Mouse (Mus musculus) stomach, embryonic 14.5 days (tissue): Measurements from ENCODE around the gene Unk. TPM values are rescaled to one million over a fixed set of nuclear protein-coding genes. Genes with fewer than 3 reads are reported as not detected.
A peak's percentile ranks its signal among the peaks of the same experiment; 100 is the strongest.
"Not testable (repeated sequence)": the region's sequence is repeated elsewhere in the genome, so short reads cannot be mapped to it uniquely, and the experiment has no call there.

Experiments
- ATAC-seq: fragments of 200-750 bp; cut with Nextera tagmentation; 2 replicates; pipeline ENCODE4 v1.8.0; 2017; ENCODE audit warnings: low read depth, moderate TSS enrichment; ENCODE audit not compliant: insufficient number of reproducible peaks, insufficient read depth, low FRiP score
- H3K27ac ChIP-seq: fragments of 300-500 bp; sonication (generic); 2 replicates; pipeline ENCODE4 v1.5.1; 2014; ENCODE audit warnings: mild to moderate bottlenecking, low read length, moderate library complexity, mixed read lengths
- H3K27me3 ChIP-seq: fragments of 300-500 bp; sonication (generic); 2 replicates; pipeline ENCODE4 v1.6.1; 2014; ENCODE audit warnings: low read length, control low read depth, mixed read lengths; ENCODE audit not compliant: control insufficient read depth, insufficient read depth
- H3K36me3 ChIP-seq: fragments of 300-500 bp; sonication (generic); 2 replicates; pipeline ENCODE4 v1.6.1; 2014; ENCODE audit warnings: mild to moderate bottlenecking, control low read depth, low read length, moderate library complexity, mixed read lengths; ENCODE audit not compliant: control insufficient read depth, insufficient read depth
- H3K4me1 ChIP-seq: fragments of 300-500 bp; sonication (generic); 2 replicates; pipeline ENCODE4 v1.6.1; 2014; ENCODE audit warnings: low read length, control low read depth, mixed read lengths; ENCODE audit not compliant: control insufficient read depth, insufficient read depth
- H3K4me2 ChIP-seq: fragments of 300-500 bp; sonication (generic); replicated peaks from 2 replicates; pipeline ENCODE4 v1.6.1; 2014; ENCODE audit warnings: low read depth, low read length, control low read depth
- H3K4me3 ChIP-seq: fragments of 300-500 bp; sonication (generic); 2 replicates; pipeline ENCODE4 v1.5.1; 2014; ENCODE audit warnings: low read depth, low read length, control low read depth
- H3K9ac ChIP-seq: fragments of 300-500 bp; sonication (generic); replicated peaks from 2 replicates; pipeline ENCODE4 v1.6.1; 2014; ENCODE audit warnings: low read depth, mild to moderate bottlenecking, control low read depth, low read length, moderate library complexity, mixed read lengths
- H3K9me3 ChIP-seq: fragments of 300-500 bp; sonication (generic); 2 replicates; pipeline ENCODE4 v1.6.1; 2016; ENCODE audit warnings: low read depth, low read length, control low read depth; ENCODE audit not compliant: control insufficient read depth
- WGBS: fragments of 180-500 bp; shearing (Covaris S2); extraction: QIAGEN DNeasy Blood & Tissue Kit; methylation state at CpG from one replicate; pipeline ENCODE4 v1.1.7; 2014; 5-methylcytosine and 5-hydroxymethylcytosine counted together
- polyA plus RNA-seq: library from polyadenylated mRNA; unstranded; fragments of >200 nt; fragmentation: Nextera tagmentation; extraction: Ambion mirVana; gene quantifications from 2 replicates; pipeline ENCODE4 v1.2.1, GENCODE M21; 2014

The Unk gene
- polyA plus RNA-seq, 1 experiment from 2014 or later, result 31.6 TPM

GRCm38 (mm10) chr11:116087194-116088130 lies 57.3 kb downstream of the Unk start:
- peak; percentile 78 for ATAC-seq

DNA sequence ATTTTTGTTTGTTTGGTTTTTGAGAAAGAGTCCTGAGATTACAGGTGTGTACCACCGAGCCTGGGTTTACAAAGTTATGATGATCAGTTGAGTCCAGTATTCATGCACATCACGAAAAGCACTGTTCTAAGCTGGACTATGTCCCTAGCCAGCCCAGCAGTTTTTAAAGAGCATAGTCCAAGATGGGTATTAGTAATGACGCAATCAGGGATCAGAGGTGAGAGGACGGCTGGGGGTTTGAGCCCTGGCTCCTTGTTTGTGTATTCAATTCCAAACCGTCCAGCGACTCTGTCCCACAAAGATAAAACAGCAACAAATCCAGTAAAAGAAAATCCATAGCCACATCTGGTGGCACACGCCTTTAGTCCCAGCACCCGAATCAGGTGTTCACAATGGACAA lies 58.1 kb downstream of the Unk start:
- Histone ChIP-seq H3K4me1 (peaks cover 9% of the 10 kb centered on the region; the same call in 1 of the 2 replicates), H3K4me3 (peak overlapping the region; percentile 43; the same call in 1 of the 2 replicates), H3K27me3 (no peaks in the 10 kb centered on the region), H3K27ac (peak overlapping the region; percentile 35; the same call in 1 of the 2 replicates), H3K36me3 (peaks cover 10% of the 10 kb centered on the region), H3K9ac (no peak overlapping the region), H3K4me2 (peak overlapping the region; percentile 48), H3K9me3 (no peaks in the 10 kb centered on the region)
- 74% methylated on average over 8 of the region's 8 CpGs for WGBS
- ATAC-seq, result no peak

More at GRCm38 (mm10) chr11:116087194-116088130, 57.3 kb downstream of the Unk start:
- Histone ChIP-seq H3K36me3 (peaks cover 14% of the 10 kb centered on the region), H3K9me3 (no peaks in the 10 kb centered on the region), H3K4me3 (peak overlapping the region; percentile 43), H3K4me1 (peaks cover 9% of the 10 kb centered on the region; the same call in 1 of the 2 replicates), H3K27ac (peak overlapping the region; percentile 35), H3K27me3 (no peaks in the 10 kb centered on the region), H3K4me2 (peak overlapping the region; percentile 48), H3K9ac (no peak overlapping the region)
- WGBS, result 3% methylated on average over 31 of the region's 31 CpGs

- no peak overlapping the region for H3K4me3 ChIP-seq
- WGBS, result 81% methylated on average over 11 of the region's 11 CpGs
- H3K9ac ChIP-seq, result no peak overlapping the region
- H3K4me1 ChIP-seq, result peaks cover 9% of the 10 kb centered on the region; the same call in 1 of the 2 replicates
- no peak for ATAC-seq
- no peaks in the 10 kb centered on the region for H3K9me3 ChIP-seq
- peaks cover 3% of the 10 kb centered on the region; the same call in 1 of the 2 replicates for H3K36me3 ChIP-seq
- no peaks in the 10 kb centered on the region for H3K27me3 ChIP-seq
- H3K4me2 ChIP-seq, result no peak overlapping the region
- H3K27ac ChIP-seq, result no peak overlapping the region
Measured at GRCm38 (mm10) chr11:116088741-116089394, 58.7 kb downstream of the Unk start.

- Histone ChIP-seq H3K27me3 (no peaks in the 10 kb centered on the region), H3K4me1 (peaks cover 9% of the 10 kb centered on the region; the same call in 1 of the 2 replicates), H3K4me2 (no peak overlapping the region), H3K27ac (no peak overlapping the region), H3K4me3 (no peak overlapping the region), H3K9ac (no peak overlapping the region), H3K9me3 (no peaks in the 10 kb centered on the region), H3K36me3 (no peaks in the 10 kb centered on the region; the same call in 1 of the 2 replicates)
- no peak for ATAC-seq
- WGBS, result 87% methylated on average over 6 of the region's 6 CpGs
Measured at GRCm38 (mm10) chr11:116089545-116089944, 59.4 kb downstream of the Unk start.

DNA sequence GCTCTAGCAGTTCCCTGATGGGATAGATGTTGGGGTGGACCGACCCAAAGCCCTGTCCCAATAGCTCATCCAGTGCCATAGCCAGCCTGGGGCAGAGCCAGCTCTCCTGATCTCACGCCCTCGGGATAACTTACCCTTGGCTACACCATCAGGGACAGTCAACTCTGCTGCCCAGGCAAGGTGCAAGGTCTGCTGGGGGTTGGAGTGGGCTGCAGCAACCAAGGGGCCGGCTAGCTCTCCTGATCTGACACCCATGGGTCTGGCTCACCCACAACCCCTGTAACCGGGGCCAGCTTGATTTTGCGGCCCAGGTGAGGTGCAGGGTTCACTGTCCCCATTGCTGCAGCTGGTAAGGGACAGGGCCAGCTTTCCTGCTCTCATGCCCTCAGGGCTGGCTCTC lies 61.5 kb downstream of the Unk start:
- Histone ChIP-seq H3K4me2 (no peak overlapping the region), H3K27me3 (no peaks in the 10 kb centered on the region), H3K4me1 (peaks cover 4% of the 10 kb centered on the region; the same call in 1 of the 2 replicates), H3K36me3 (no peaks in the 10 kb centered on the region), H3K9ac (no peak overlapping the region), H3K27ac (no peak overlapping the region), H3K9me3 (no peaks in the 10 kb centered on the region), H3K4me3 (no peak overlapping the region)
- WGBS, result 89% methylated on average over 6 of the region's 6 CpGs
- no peak for ATAC-seq

DNA sequence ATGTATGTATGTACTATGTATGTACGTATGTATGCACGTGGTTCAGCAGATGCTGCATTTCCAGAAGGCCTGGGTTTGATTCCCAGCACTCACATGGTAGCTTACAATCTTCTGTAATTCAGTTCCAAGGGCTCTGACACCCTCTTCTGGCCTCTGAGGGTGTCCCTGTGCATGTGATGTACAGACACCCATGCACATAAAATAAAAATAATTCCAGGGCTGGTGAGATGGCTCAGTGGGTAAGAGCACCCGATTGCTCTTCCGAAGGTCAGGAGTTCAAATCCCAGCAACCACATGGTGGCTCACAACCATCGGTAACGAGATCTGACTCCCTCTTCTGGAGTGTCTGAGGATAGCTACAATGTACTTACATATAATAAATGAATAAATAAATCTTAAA lies 62.8 kb downstream of the Unk start:
- not testable (repeated sequence) for H3K9me3 ChIP-seq, H3K4me2 ChIP-seq, ATAC-seq, H3K4me3 ChIP-seq, H3K9ac ChIP-seq, H3K36me3 ChIP-seq, H3K27me3 ChIP-seq, H3K27ac ChIP-seq, H3K4me1 ChIP-seq
- 86% methylated on average over 6 of the region's 6 CpGs for WGBS

- no peak overlapping the region for H3K27ac ChIP-seq
Measured at GRCm38 (mm10) chr11:116093771-116094565, 63.8 kb downstream of the Unk start.

DNA sequence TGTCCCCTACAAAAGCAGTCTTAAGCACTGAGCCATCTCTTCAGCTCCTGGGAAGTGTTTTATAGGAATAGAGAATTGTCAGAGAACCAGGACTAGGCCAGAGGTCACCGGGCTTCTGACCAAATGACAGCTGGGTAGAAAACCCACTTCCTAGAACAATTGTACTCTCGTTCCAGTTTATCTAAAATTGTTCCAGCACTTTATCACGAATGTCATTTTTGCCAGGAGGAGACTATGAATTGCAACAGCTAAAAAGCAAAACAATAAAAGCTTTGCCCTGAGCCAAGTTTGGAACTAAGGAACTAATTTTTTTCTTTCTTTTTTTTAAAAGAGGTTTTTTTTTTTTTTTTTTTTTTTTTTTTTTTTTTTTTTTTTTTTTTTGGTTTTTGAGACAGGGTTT lies 65.5 kb downstream of the Unk start:
- H3K9me3 ChIP-seq, result no peaks in the 10 kb centered on the region
- 73% methylated on average over 3 of the region's 3 CpGs for WGBS
- no peaks in the 10 kb centered on the region for H3K36me3 ChIP-seq
- H3K27ac ChIP-seq, result no peak overlapping the region
- no peak overlapping the region for H3K4me2 ChIP-seq
- H3K9ac ChIP-seq, result no peak overlapping the region
- H3K4me1 ChIP-seq, result peaks cover 15% of the 10 kb centered on the region
- no peak overlapping the region for H3K4me3 ChIP-seq
- ATAC-seq, result no peak
- no peaks in the 10 kb centered on the region for H3K27me3 ChIP-seq

More at GRCm38 (mm10) chr11:116093771-116094565, 63.8 kb downstream of the Unk start:
- Histone ChIP-seq H3K4me3 (no peak overlapping the region), H3K36me3 (no peaks in the 10 kb centered on the region), H3K4me1 (peaks cover under 1% of the 10 kb centered on the region; the same call in 1 of the 2 replicates), H3K9ac (no peak overlapping the region), H3K4me2 (no peak overlapping the region), H3K9me3 (no peaks in the 10 kb centered on the region), H3K27me3 (no peaks in the 10 kb centered on the region)
- no peak for ATAC-seq
- WGBS, result 41% methylated on average over 16 of the region's 16 CpGs
